Mouse (Mus musculus) cortical plate, adult 2 months (tissue): ENCODE results near the gene Kncn.

Source experiments
- CTCF ChIP-seq: fragments of 200-500 bp; IDR thresholded peaks from 2 replicates; pipeline ENCODE4 v1.5.1; 2011; ENCODE audit warnings: mild to moderate bottlenecking, control low read depth, low read length; ENCODE audit not compliant: insufficient read depth; ENCODE audit errors: extremely low read depth
- POLR2A ChIP-seq: fragments of 200-500 bp; IDR thresholded peaks from 2 replicates; pipeline ENCODE4 v1.6.1; 2011; ENCODE audit warnings: mild to moderate bottlenecking, low read length, control low read depth; ENCODE audit not compliant: insufficient read depth; ENCODE audit errors: extremely low read depth

DNA sequence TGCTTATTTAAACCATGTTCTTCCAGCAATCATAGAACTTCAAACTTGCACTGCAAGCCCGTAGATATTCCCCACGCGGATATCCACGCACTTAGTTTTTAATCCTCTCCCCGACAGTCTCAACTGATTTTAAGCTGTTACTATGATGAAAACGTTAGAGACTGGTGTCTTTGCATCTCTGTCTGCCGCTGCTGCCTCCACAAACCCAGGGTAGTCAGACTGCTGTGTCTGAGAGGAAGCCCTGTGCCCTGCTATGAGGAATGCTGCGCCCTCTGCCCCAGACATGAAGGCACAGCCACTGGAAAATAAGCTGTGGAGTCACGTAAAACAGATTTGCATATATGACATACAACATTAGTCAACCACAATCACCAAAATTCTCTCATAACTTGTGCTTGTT, 5.4 kb upstream of the Kncn start:
- no peak for TF ChIP-seq CTCF
- no peak for TF ChIP-seq POLR2A
